Mouse (Mus musculus) T-cell, adult 2 months (primary cell): ENCODE data around the gene Opalin.

Source experiments
- DNase-seq: peaks from one replicate; pipeline ENCODE4 v3.0.0; 2022; ENCODE audit warnings: low spot score

The Opalin gene

GRCm38 (mm10) chr19:41073746-41074455, 3.0 kb downstream of the Opalin start:
- DNase-seq = no peak

- DNase-seq = peak; percentile 80
Measured at GRCm38 (mm10) chr19:41071500-41071899, 5.4 kb downstream of the Opalin start.

GRCm38 (mm10) chr19:41054702-41055101, 22.2 kb downstream of the Opalin start:
- no peak for DNase-seq

GRCm38 (mm10) chr19:41053530-41053929, 23.4 kb downstream of the Opalin start:
- DNase-seq = peak; percentile 60

GRCm38 (mm10) chr19:41052247-41052646, 24.7 kb downstream of the Opalin start:
- no peak for DNase-seq

- no peak for DNase-seq
Measured at GRCm38 (mm10) chr19:41051714-41052113, 25.2 kb downstream of the Opalin start.

GRCm38 (mm10) chr19:41048187-41048559, 28.7 kb downstream of the Opalin start:
- no peak for DNase-seq

- DNase-seq = no peak
Measured at GRCm38 (mm10) chr19:41047437-41048186, 29.3 kb downstream of the Opalin start.

- no peak for DNase-seq
Measured at GRCm38 (mm10) chr19:41045091-41045770, 31.7 kb downstream of the Opalin start.

- DNase-seq = peak; percentile 66
Measured at GRCm38 (mm10) chr19:41039110-41039509, 37.8 kb downstream of the Opalin start.

- no peak for DNase-seq
Measured at GRCm38 (mm10) chr19:41035809-41036551, 40.9 kb downstream of the Opalin start.

- no peak for DNase-seq
Measured at GRCm38 (mm10) chr19:41031869-41032268, 45.0 kb downstream of the Opalin start.

GRCm38 (mm10) chr19:41031009-41031408, 45.9 kb downstream of the Opalin start:
- peak; percentile 81 for DNase-seq

GRCm38 (mm10) chr19:41030161-41030560, 46.8 kb downstream of the Opalin start:
- DNase-seq = no peak

- DNase-seq = no peak
Measured at GRCm38 (mm10) chr19:41029219-41029618, 47.7 kb downstream of the Opalin start, which contains the start of gene Dntt. Dntt (plus strand) TSS chr19:41029275.

GRCm38 (mm10) chr19:41027601-41028000, 49.3 kb downstream of the Opalin start:
- no peak for DNase-seq

GRCm38 (mm10) chr19:41027024-41027423, 49.9 kb downstream of the Opalin start:
- no peak for DNase-seq

GRCm38 (mm10) chr19:41026551-41026950, 50.4 kb downstream of the Opalin start:
- no peak for DNase-seq

- DNase-seq = peak; percentile 19
Measured at GRCm38 (mm10) chr19:41022244-41022643, 54.7 kb downstream of the Opalin start.

GRCm38 (mm10) chr19:41020537-41020936, 56.4 kb downstream of the Opalin start:
- no peak for DNase-seq

GRCm38 (mm10) chr19:41019164-41019675, 57.7 kb downstream of the Opalin start:
- DNase-seq = no peak
